Mouse (Mus musculus) hindbrain, embryonic 12.5 days (tissue): ENCODE data around the gene Rbfox3. TPM values are rescaled to one million over a fixed set of nuclear protein-coding genes. Genes with fewer than 3 reads are reported as not detected.

Experiments used
- ATAC-seq: fragments of 200-750 bp; cut with Nextera tagmentation; 2 replicates; pipeline ENCODE4 v1.8.0; 2017; ENCODE audit warnings: moderate TSS enrichment; ENCODE audit not compliant: low FRiP score
- H3K27ac ChIP-seq: fragments of 300-500 bp; sonication (generic); 2 replicates; pipeline ENCODE4 v1.5.1; 2016; ENCODE audit warnings: mild to moderate bottlenecking
- H3K27me3 ChIP-seq: fragments of 300-500 bp; sonication (generic); 2 replicates; pipeline ENCODE4 v1.6.1; 2016; ENCODE audit warnings: mild to moderate bottlenecking
- H3K36me3 ChIP-seq: fragments of 300-500 bp; sonication (generic); 2 replicates; pipeline ENCODE4 v1.6.1; 2016; ENCODE audit warnings: mild to moderate bottlenecking
- H3K4me1 ChIP-seq: fragments of 300-500 bp; sonication (generic); 2 replicates; pipeline ENCODE4 v1.6.1; 2016
- H3K4me2 ChIP-seq: fragments of 300-500 bp; sonication (generic); replicated peaks from 2 replicates; pipeline ENCODE4 v1.6.1; 2016; ENCODE audit warnings: mild to moderate bottlenecking
- H3K4me3 ChIP-seq: fragments of 300-500 bp; sonication (generic); 2 replicates; pipeline ENCODE4 v1.5.1; 2016; ENCODE audit warnings: mild to moderate bottlenecking
- H3K9ac ChIP-seq: fragments of 300-500 bp; sonication (generic); 2 replicates; pipeline ENCODE4 v1.6.1; 2016; ENCODE audit warnings: mild to moderate bottlenecking, moderate library complexity
- H3K9me3 ChIP-seq: fragments of 300-500 bp; sonication (generic); replicated peaks from 2 replicates; pipeline ENCODE4 v1.6.1; 2016; ENCODE audit warnings: mild to moderate bottlenecking
- WGBS: fragments of 180-500 bp; shearing (Covaris S2); methylation state at CpG from one replicate; pipeline ENCODE4 v1.1.7; 2016; 5-methylcytosine and 5-hydroxymethylcytosine counted together
- polyA plus RNA-seq: library from polyadenylated mRNA; unstranded; fragments of >200 nt; fragmentation: Nextera tagmentation; extraction: Ambion mirVana; gene quantifications from 2 replicates; pipeline ENCODE4 v1.2.1, GENCODE M21; 2016

Gene Rbfox3
- 26.5 and 33.6 TPM in 2 replicates for polyA plus RNA-seq

GRCm38 (mm10) chr11:118911307-118912070, at the start of gene Rbfox3:
TSS of gene Rbfox3 (minus strand) at chr11:118911597.
- 64% methylated on average over 4 of the region's 4 CpGs for WGBS
- H3K27me3 ChIP-seq, result peaks cover 45% of the 10 kb centered on the region
- ATAC-seq, result no peak
- H3K36me3 ChIP-seq, result no peaks in the 10 kb centered on the region
- peak within 1 kb of the TSS; percentile 96; the same call in 1 of the 2 replicates for H3K9ac ChIP-seq
- peak within 1 kb of the TSS; percentile 96 for H3K4me2 ChIP-seq
- no peak within 1 kb of the TSS for H3K4me3 ChIP-seq
- H3K27ac ChIP-seq, result peak within 1 kb of the TSS; percentile 98
- H3K4me1 ChIP-seq, result peaks cover 46% of the 10 kb centered on the region
- H3K9me3 ChIP-seq, result no peaks in the 10 kb centered on the region

- no peaks in the 10 kb centered on the region for H3K27me3 ChIP-seq
- no peak overlapping the region for H3K9ac ChIP-seq
- no peak overlapping the region for H3K4me2 ChIP-seq
- peak; percentile 32 for ATAC-seq
- no peak overlapping the region for H3K27ac ChIP-seq
- whole genome bisulfite sequencing, result 61% methylated on average over 3 of the region's 3 CpGs
- peaks cover 36% of the 10 kb centered on the region for H3K4me1 ChIP-seq
- no peaks in the 10 kb centered on the region for H3K36me3 ChIP-seq
- H3K4me3 ChIP-seq, result no peak overlapping the region
- no peaks in the 10 kb centered on the region for H3K9me3 ChIP-seq
Measured at GRCm38 (mm10) chr11:118960649-118961048, 49.3 kb upstream of the Rbfox3 start.

- H3K36me3 ChIP-seq, result no peaks in the 10 kb centered on the region
- H3K4me2 ChIP-seq, result no peak overlapping the region
- peak; percentile 45; the same call in 1 of the 2 replicates for ATAC-seq
- H3K4me1 ChIP-seq, result peaks cover 48% of the 10 kb centered on the region
- peak overlapping the region; percentile 52 for H3K27ac ChIP-seq
- no peak overlapping the region for H3K4me3 ChIP-seq
- no peak overlapping the region for H3K9ac ChIP-seq
- H3K9me3 ChIP-seq, result no peaks in the 10 kb centered on the region
- WGBS, result 57% methylated on average over 14 of the region's 14 CpGs
- H3K27me3 ChIP-seq, result no peaks in the 10 kb centered on the region
Measured at GRCm38 (mm10) chr11:118957070-118957471, 45.7 kb upstream of the Rbfox3 start.

- no peak overlapping the region for H3K9ac ChIP-seq
- H3K9me3 ChIP-seq, result no peaks in the 10 kb centered on the region
- H3K27me3 ChIP-seq, result peaks cover 4% of the 10 kb centered on the region; the same call in 1 of the 2 replicates
- no peak for ATAC-seq
- H3K36me3 ChIP-seq, result no peaks in the 10 kb centered on the region
- H3K27ac ChIP-seq, result peak overlapping the region; percentile 55; the same call in 1 of the 2 replicates
- WGBS, result 37% methylated on average over 6 of the region's 6 CpGs
- peaks cover 41% of the 10 kb centered on the region for H3K4me1 ChIP-seq
- no peak overlapping the region for H3K4me2 ChIP-seq
- H3K4me3 ChIP-seq, result no peak overlapping the region
Measured at GRCm38 (mm10) chr11:118955016-118955415, 43.6 kb upstream of the Rbfox3 start.

- Histone ChIP-seq H3K27ac (no peak overlapping the region), H3K4me1 (peaks cover 8% of the 10 kb centered on the region; the same call in 1 of the 2 replicates), H3K4me2 (no peak overlapping the region), H3K4me3 (no peak overlapping the region), H3K9ac (no peak overlapping the region), H3K9me3 (no peaks in the 10 kb centered on the region), H3K27me3 (0 out of 2 replicates have a peak, but pooled peaks cover 4% of the 10 kb centered on the region), H3K36me3 (no peaks in the 10 kb centered on the region)
- 89% methylated on average over 8 of the region's 8 CpGs for WGBS
- no peak for ATAC-seq
Measured at GRCm38 (mm10) chr11:118945868-118946267, 34.5 kb upstream of the Rbfox3 start.

GRCm38 (mm10) chr11:118941268-118941667, 29.9 kb upstream of the Rbfox3 start:
- no peak overlapping the region for H3K4me3 ChIP-seq
- H3K9me3 ChIP-seq, result no peaks in the 10 kb centered on the region
- no peak for ATAC-seq
- peaks cover 6% of the 10 kb centered on the region; the same call in 1 of the 2 replicates for H3K4me1 ChIP-seq
- H3K9ac ChIP-seq, result no peak overlapping the region
- H3K4me2 ChIP-seq, result no peak overlapping the region
- H3K27ac ChIP-seq, result no peak overlapping the region
- H3K36me3 ChIP-seq, result no peaks in the 10 kb centered on the region
- 36% methylated on average over 5 of the region's 5 CpGs for WGBS
- no peaks in the 10 kb centered on the region for H3K27me3 ChIP-seq

GRCm38 (mm10) chr11:118940539-118940938, 29.1 kb upstream of the Rbfox3 start:
- WGBS, result 61% methylated on average over 11 of the region's 11 CpGs
- peaks cover 12% of the 10 kb centered on the region; the same call in 1 of the 2 replicates for H3K4me1 ChIP-seq
- H3K4me3 ChIP-seq, result no peak overlapping the region
- no peak for ATAC-seq
- no peak overlapping the region for H3K9ac ChIP-seq
- H3K4me2 ChIP-seq, result no peak overlapping the region
- no peaks in the 10 kb centered on the region for H3K36me3 ChIP-seq
- no peak overlapping the region for H3K27ac ChIP-seq
- H3K9me3 ChIP-seq, result no peaks in the 10 kb centered on the region
- no peaks in the 10 kb centered on the region for H3K27me3 ChIP-seq

- no peak overlapping the region for H3K9ac ChIP-seq
- no peaks in the 10 kb centered on the region for H3K27me3 ChIP-seq
Measured at GRCm38 (mm10) chr11:118939731-118940130, 28.3 kb upstream of the Rbfox3 start.

GRCm38 (mm10) chr11:118934925-118935324, 23.5 kb upstream of the Rbfox3 start:
- WGBS, result 58% methylated on average over 1 of the region's 1 CpGs
- ATAC-seq, result no peak

More at GRCm38 (mm10) chr11:118939731-118940130, 28.3 kb upstream of the Rbfox3 start:
- Histone ChIP-seq H3K36me3 (no peaks in the 10 kb centered on the region), H3K4me1 (peaks cover 12% of the 10 kb centered on the region; the same call in 1 of the 2 replicates), H3K9me3 (no peaks in the 10 kb centered on the region), H3K27ac (no peak overlapping the region), H3K4me2 (no peak overlapping the region), H3K4me3 (no peak overlapping the region)
- no peak for ATAC-seq
- WGBS, result 89% methylated on average over 4 of the region's 4 CpGs

GRCm38 (mm10) chr11:118927081-118927480, 15.7 kb upstream of the Rbfox3 start:
- Histone ChIP-seq H3K4me2 (no peak overlapping the region), H3K4me3 (no peak overlapping the region), H3K9ac (no peak overlapping the region), H3K9me3 (peaks cover 3% of the 10 kb centered on the region), H3K27ac (no peak overlapping the region), H3K27me3 (0 out of 2 replicates have a peak, but pooled peaks cover 2% of the 10 kb centered on the region), H3K4me1 (no peaks in the 10 kb centered on the region), H3K36me3 (no peaks in the 10 kb centered on the region)
- 20% methylated on average over 5 of the region's 5 CpGs for WGBS
- ATAC-seq, result no peak

More at GRCm38 (mm10) chr11:118934925-118935324, 23.5 kb upstream of the Rbfox3 start:
- H3K9ac ChIP-seq, result no peak overlapping the region
- H3K4me2 ChIP-seq, result no peak overlapping the region
- H3K4me1 ChIP-seq, result peaks cover 8% of the 10 kb centered on the region; the same call in 1 of the 2 replicates
- H3K4me3 ChIP-seq, result no peak overlapping the region
- H3K27ac ChIP-seq, result no peak overlapping the region
- no peaks in the 10 kb centered on the region for H3K27me3 ChIP-seq
- no peaks in the 10 kb centered on the region for H3K36me3 ChIP-seq
- H3K9me3 ChIP-seq, result peaks cover 3% of the 10 kb centered on the region

GRCm38 (mm10) chr11:118921852-118922251, 10.5 kb upstream of the Rbfox3 start:
- Histone ChIP-seq H3K9ac (no peak overlapping the region), H3K36me3 (no peaks in the 10 kb centered on the region), H3K4me2 (no peak overlapping the region), H3K4me1 (peaks cover 15% of the 10 kb centered on the region), H3K9me3 (no peaks in the 10 kb centered on the region), H3K27me3 (0 out of 2 replicates have a peak, but pooled peaks cover 7% of the 10 kb centered on the region), H3K27ac (no peak overlapping the region), H3K4me3 (no peak overlapping the region)
- WGBS, result 89% methylated on average over 6 of the region's 6 CpGs
- ATAC-seq, result no peak

- Histone ChIP-seq H3K4me2 (peak overlapping the region; percentile 35), H3K4me3 (no peak overlapping the region), H3K36me3 (no peaks in the 10 kb centered on the region), H3K27ac (peak overlapping the region; percentile 74), H3K9ac (no peak overlapping the region), H3K4me1 (peaks cover 26% of the 10 kb centered on the region), H3K27me3 (no peaks in the 10 kb centered on the region; the same call in 1 of the 2 replicates), H3K9me3 (no peaks in the 10 kb centered on the region)
- peak; percentile 63 for ATAC-seq
- 6% methylated on average over 15 of the region's 15 CpGs for WGBS
Measured at GRCm38 (mm10) chr11:118916423-118917030, 5.1 kb upstream of the Rbfox3 start.
